8 mouse cellular contexts compared by ENCODE assay signal in the genomic region with DNA sequence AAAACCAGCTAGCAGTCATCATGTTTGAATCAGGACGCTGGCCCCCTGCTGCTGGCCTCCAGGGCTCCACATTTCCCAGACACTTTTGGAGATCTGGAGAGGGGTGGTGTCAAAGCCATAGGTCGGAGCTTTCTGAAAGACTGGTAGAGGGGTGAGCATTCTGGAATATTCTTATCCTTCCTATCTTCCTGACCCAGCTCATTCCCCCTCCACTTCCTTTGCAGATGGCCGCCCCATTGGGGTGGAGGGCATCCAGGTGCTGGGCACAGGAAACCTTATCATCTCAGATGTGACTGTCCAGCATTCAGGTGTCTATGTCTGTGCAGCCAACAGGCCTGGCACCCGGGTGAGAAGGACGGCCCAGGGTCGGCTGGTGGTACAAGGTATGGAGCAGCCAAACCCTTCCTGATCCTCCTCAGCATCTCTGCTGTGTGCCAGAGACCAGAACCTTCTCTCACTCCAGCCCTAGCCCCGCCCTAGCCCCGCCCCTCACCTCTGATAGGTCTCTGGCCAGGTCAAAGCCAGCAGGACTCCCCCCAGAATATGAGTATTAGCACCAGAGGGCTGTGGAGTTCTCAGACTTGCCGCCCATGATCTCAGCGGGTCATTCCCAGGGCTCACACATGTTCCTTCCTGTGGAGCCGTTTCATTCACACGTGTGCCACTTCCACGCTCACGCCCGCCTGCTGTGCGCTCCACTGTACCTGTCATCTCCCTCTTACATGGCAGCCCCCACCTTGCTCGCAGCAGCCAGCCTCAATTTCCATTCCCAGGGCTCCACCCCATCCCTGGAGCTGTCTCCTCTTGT. TPM values are rescaled to one million over a fixed set of nuclear protein-coding genes. Genes with fewer than 3 reads are reported as not detected.
DNase-seq lines count a peak whose midpoint lies in the region; ATAC-seq and TF ChIP-seq lines count a peak whose summit lies in the region.
"Had no signal": no experiment of that assay in that cellular context is flagged by ENCODE, and none has a peak within 500 bp of the region (broad histone marks: within the 10 kb centered on the region; RNA-seq: fewer than 3 reads in every experiment).

No protein-coding gene starts in this region.

- peak; percentile 22 for DNase-seq in lung, postnatal 0 days (ENCODE audit: low spot score)
- no peak for DNase-seq in lung, postnatal 36 days
- DNase-seq in stomach, postnatal 0 days (ENCODE audit: low spot score) = no peak
- no peak for DNase-seq in right cerebral cortex, postnatal 10 days (ENCODE audit: low spot score in 2 of 2)
- DNase-seq in cerebellum, postnatal 10 days = no peak
- DNase-seq: kidney, postnatal 25 days had no signal

- 0 out of 2 replicates have a peak overlapping the region, but pooled peaks have one; percentile 27 for H3K4me2 ChIP-seq in lung, postnatal 0 days (replicated peaks; ENCODE audit: low read depth, low read length)
- peak overlapping the region; percentile 44 for H3K4me2 ChIP-seq in forebrain, embryonic 13.5 days
- H3K4me2 ChIP-seq in liver, embryonic 12.5 days = peak overlapping the region; percentile 29; the same call in 1 of the 2 replicates
- 0 out of 2 replicates have a peak overlapping the region, but pooled peaks have one; percentile 5 for H3K4me2 ChIP-seq in stomach, postnatal 0 days (replicated peaks; ENCODE audit: low read depth)

- TF ChIP-seq CTCF in lung, postnatal 0 days (IDR thresholded peaks at IDR 0.05) = no peak
- no peak for TF ChIP-seq CTCF in stomach, postnatal 0 days (IDR thresholded peaks at IDR 0.05; ENCODE audit: low read depth)

- no peak overlapping the region for H3K9ac ChIP-seq in lung, postnatal 0 days (replicated peaks; ENCODE audit: low read depth)
- H3K9ac ChIP-seq in forebrain, embryonic 13.5 days = peak overlapping the region; percentile 50
- no peak overlapping the region for H3K9ac ChIP-seq in liver, embryonic 12.5 days
- no peak overlapping the region for H3K9ac ChIP-seq in stomach, postnatal 0 days (ENCODE audit: low read length)

- H3K27me3 ChIP-seq in lung, postnatal 0 days (replicated peaks; ENCODE audit: insufficient read depth, low read length) = no peaks in the 10 kb centered on the region
- no peaks in the 10 kb centered on the region; the same call in 1 of the 2 replicates for H3K27me3 ChIP-seq in forebrain, embryonic 13.5 days
- peaks cover 92% of the 10 kb centered on the region for H3K27me3 ChIP-seq in liver, embryonic 12.5 days (replicated peaks)
- H3K27me3 ChIP-seq in stomach, postnatal 0 days (ENCODE audit: control insufficient read depth, insufficient read depth, low read length) = no peaks in the 10 kb centered on the region

- no peak overlapping the region for H3K4me3 ChIP-seq in lung, postnatal 0 days (ENCODE audit: low read depth, low read length)
- no peak overlapping the region for H3K4me3 ChIP-seq in forebrain, embryonic 13.5 days
- H3K4me3 ChIP-seq in liver, embryonic 12.5 days = no peak overlapping the region
- H3K4me3 ChIP-seq in stomach, postnatal 0 days (ENCODE audit: low read depth, low read length) = no peak overlapping the region

- H3K27ac ChIP-seq in lung, postnatal 0 days (ENCODE audit: low read length) = no peak overlapping the region
- H3K27ac ChIP-seq in forebrain, embryonic 13.5 days = peak overlapping the region; percentile 97
- H3K27ac ChIP-seq in liver, embryonic 12.5 days = no peak overlapping the region
- no peak overlapping the region for H3K27ac ChIP-seq in stomach, postnatal 0 days (replicated peaks)

- TF ChIP-seq EP300 in lung, postnatal 0 days (IDR thresholded peaks at IDR 0.05) = no peak
- no peak for TF ChIP-seq EP300 in stomach, postnatal 0 days (optimal IDR thresholded peaks at IDR 0.05)

- ATAC-seq in lung, postnatal 0 days = peak; percentile 29; the same call in 1 of the 2 replicates
- no peak for ATAC-seq in forebrain, embryonic 13.5 days
- no peak for ATAC-seq in liver, embryonic 12.5 days
- ATAC-seq in stomach, postnatal 0 days (ENCODE audit: low FRiP score, low TSS enrichment) = no peak

- no peaks in the 10 kb centered on the region for H3K36me3 ChIP-seq in lung, postnatal 0 days (ENCODE audit: insufficient read depth, low read length)
- H3K36me3 ChIP-seq in forebrain, embryonic 13.5 days (ENCODE audit: poor library complexity, severe bottlenecking) = peaks cover 49% of the 10 kb centered on the region
- H3K36me3 ChIP-seq in liver, embryonic 12.5 days = no peaks in the 10 kb centered on the region
- no peaks in the 10 kb centered on the region for H3K36me3 ChIP-seq in stomach, postnatal 0 days (ENCODE audit: control insufficient read depth, insufficient read depth, low read length)

- H3K4me1 ChIP-seq in lung, postnatal 0 days (ENCODE audit: insufficient read depth, low read depth, low read length) = peaks cover 5% of the 10 kb centered on the region; the same call in 1 of the 2 replicates
- peaks cover 64% of the 10 kb centered on the region for H3K4me1 ChIP-seq in forebrain, embryonic 13.5 days
- H3K4me1 ChIP-seq in liver, embryonic 12.5 days = peaks cover 6% of the 10 kb centered on the region; the same call in 1 of the 2 replicates
- H3K4me1 ChIP-seq in stomach, postnatal 0 days (replicated peaks; ENCODE audit: control insufficient read depth, insufficient read depth) = no peaks in the 10 kb centered on the region

- 31% methylated on average over 17 of the region's 17 CpGs for WGBS in lung, postnatal 0 days
- WGBS in forebrain, embryonic 13.5 days = 33% methylated on average over 17 of the region's 17 CpGs
- 22% methylated on average over 17 of the region's 17 CpGs for WGBS in liver, embryonic 12.5 days (ENCODE audit: insufficient replicate concordance)
- 37% methylated on average over 17 of the region's 17 CpGs for WGBS in stomach, postnatal 0 days

- no peaks in the 10 kb centered on the region for H3K9me3 ChIP-seq in lung, postnatal 0 days (ENCODE audit: low read length)
- H3K9me3 ChIP-seq in forebrain, embryonic 13.5 days (replicated peaks) = no peaks in the 10 kb centered on the region
- H3K9me3 ChIP-seq in liver, embryonic 12.5 days (replicated peaks) = no peaks in the 10 kb centered on the region
- H3K9me3 ChIP-seq in stomach, postnatal 0 days (ENCODE audit: control insufficient read depth, low read length) = no peaks in the 10 kb centered on the region

RNA-seq across cellular contexts. Expression of a gene that starts 15.1 kb away (rescaled TPM):
- polyA plus RNA-seq in lung, postnatal 0 days (2015; fragmentation: Nextera tagmentation; extraction: Ambion mirVana) = 5.3 and 5.4 TPM in 2 replicates
- 5.1 and 6.1 TPM in 2 replicates for polyA plus RNA-seq in forebrain, embryonic 13.5 days (2015; fragmentation: Nextera tagmentation; extraction: Ambion mirVana)
- polyA plus RNA-seq in liver, embryonic 12.5 days (2016; fragmentation: Nextera tagmentation; extraction: Ambion mirVana) = 7.7 and 8.6 TPM in 2 replicates
- 5.0 TPM in 2 replicates for polyA plus RNA-seq in stomach, postnatal 0 days (2015; fragmentation: Nextera tagmentation; extraction: Ambion mirVana)

RNA-seq across cellular contexts. Expression of a gene that starts 39.0 kb away (rescaled TPM):
- 0.33 and 0.67 TPM in 2 replicates for polyA plus RNA-seq in lung, postnatal 0 days (2015; fragmentation: Nextera tagmentation; extraction: Ambion mirVana)
- polyA plus RNA-seq in forebrain, embryonic 13.5 days (2015; fragmentation: Nextera tagmentation; extraction: Ambion mirVana) = 13.2 and 16.0 TPM in 2 replicates
- 0.75 and 0.79 TPM in 2 replicates for polyA plus RNA-seq in liver, embryonic 12.5 days (2016; fragmentation: Nextera tagmentation; extraction: Ambion mirVana)
- 0.32 and 0.35 TPM in 2 replicates for polyA plus RNA-seq in stomach, postnatal 0 days (2015; fragmentation: Nextera tagmentation; extraction: Ambion mirVana)
